Mouse (Mus musculus): ENCODE results near the gene Sap30bp.

- no peak for TF ChIP-seq GATA1 (IDR thresholded peaks at IDR 0.05; ENCODE audit: borderline replicate concordance, low read length)
- no peak for TF ChIP-seq FLI1 (IDR thresholded peaks at IDR 0.05; ENCODE audit: low read length)
Measured at GRCm38 (mm10) chr11:115893071-115893470, 40.0 kb upstream of the Sap30bp start.

Data from megakaryocyte, embryonic 14.5 days (primary cell).